Mouse (Mus musculus) MEL (cell line): Measurements from ENCODE around the gene Tsacc. TPM values are rescaled to one million over a fixed set of nuclear protein-coding genes. Genes with fewer than 3 reads are reported as not detected.

ENCODE experiments used
- DNase-seq: peaks from one replicate; pipeline ENCODE4 v3.0.0; 2011; ENCODE audit warnings: low read depth, low spot score
- H3K27ac ChIP-seq: 2 replicates; pipeline ENCODE4 v1.5.1; 2012; ENCODE audit warnings: low read depth, mild to moderate bottlenecking, control low read depth, low read length, moderate library complexity; ENCODE audit not compliant: control insufficient read depth
- H3K27me3 ChIP-seq, 2 experiments: fragments of 150-350 bp in 1 of 2; sonication (generic) in 1 of 2; 2 replicates each; pipeline ENCODE4 v1.6.1; 2012; ENCODE audit warnings: low read length in 2 of 2, mild to moderate bottlenecking in 2 of 2, improper control_type of control experiment in 1 of 2, moderate library complexity in 1 of 2; ENCODE audit not compliant: insufficient read depth in 2 of 2, control insufficient read depth in 1 of 2
- H3K36me3 ChIP-seq, 2 experiments: 2 replicates each; pipeline ENCODE4 v1.6.1; 2012 to 2014; ENCODE audit warnings: low read length in 2 of 2, improper control_type of control experiment in 1 of 2, inconsistent platforms in 1 of 2, mild to moderate bottlenecking in 1 of 2; ENCODE audit not compliant: insufficient read depth in 2 of 2, control insufficient read depth in 1 of 2
- H3K4me1 ChIP-seq, 2 experiments: fragments of 150-350 bp in 1 of 2; sonication (generic) in 1 of 2; 2 replicates each; pipeline ENCODE4 v1.6.1; 2012; ENCODE audit warnings: low read length in 2 of 2, improper control_type of control experiment in 1 of 2, mild to moderate bottlenecking in 1 of 2; ENCODE audit not compliant: insufficient read depth in 2 of 2, control insufficient read depth in 1 of 2
- H3K4me3 ChIP-seq, 2 experiments: fragments of 150-350 bp in 1 of 2; sonication (generic) in 1 of 2; 2 replicates each; pipeline ENCODE4 v1.5.1; 2012; ENCODE audit warnings: low read depth in 2 of 2, low read length in 2 of 2, mild to moderate bottlenecking in 2 of 2, moderate library complexity in 2 of 2, control low read depth in 1 of 2, improper control_type of control experiment in 1 of 2; ENCODE audit not compliant: control insufficient read depth in 1 of 2, insufficient read depth in 1 of 2
- H3K79me2 ChIP-seq: 2 replicates; pipeline ENCODE4 v1.6.1; 2012; ENCODE audit warnings: mild to moderate bottlenecking, low read length, moderate library complexity; ENCODE audit not compliant: control insufficient read depth, poor library complexity, insufficient read depth
- H3K9ac ChIP-seq: 2 replicates; pipeline ENCODE4 v1.6.1; 2012; ENCODE audit warnings: low read depth, mild to moderate bottlenecking, control low read depth, low read length, moderate library complexity; ENCODE audit not compliant: control insufficient read depth, poor library complexity, severe bottlenecking
- H3K9me3 ChIP-seq: fragments of 150-350 bp; sonication (generic); replicated peaks from 2 replicates; pipeline ENCODE4 v1.6.1; 2012; ENCODE audit warnings: mild to moderate bottlenecking, low read length, improper control_type of control experiment, moderate library complexity; ENCODE audit not compliant: insufficient read depth
- BHLHE40 ChIP-seq: IDR thresholded peaks from 2 replicates; pipeline ENCODE4 v1.6.1; 2012; ENCODE audit warnings: low read depth, mild to moderate bottlenecking, inconsistent platforms, low read length, improper control_type of control experiment, borderline replicate concordance
- CHD1 ChIP-seq: IDR thresholded peaks from 2 replicates; pipeline ENCODE4 v1.6.1; 2012; ENCODE audit warnings: low read depth, mild to moderate bottlenecking, inconsistent platforms, low read length, improper control_type of control experiment
- CHD2 ChIP-seq: IDR thresholded peaks from 2 replicates; pipeline ENCODE4 v1.6.1; 2011; ENCODE audit warnings: low read length, improper control_type of control experiment
- CTCF ChIP-seq, 3 experiments: IDR thresholded peaks in 2 of 3; conservative IDR thresholded peaks in 1 of 3; 2 replicates each; pipeline ENCODE4 v1.5.1; 2011 to 2012; ENCODE audit warnings: low read length in 3 of 3, low read depth in 2 of 3, mild to moderate bottlenecking in 2 of 3, improper control_type of control experiment in 1 of 3, inconsistent platforms in 1 of 3, mixed read lengths in 1 of 3, moderate library complexity in 1 of 3; ENCODE audit not compliant: control insufficient read depth in 1 of 3, insufficient read depth in 1 of 3, poor library complexity in 1 of 3, severe bottlenecking in 1 of 3
- ELF1 ChIP-seq: IDR thresholded peaks from 2 replicates; pipeline ENCODE4 v1.6.1; 2014; ENCODE audit warnings: low read depth, mild to moderate bottlenecking, inconsistent platforms, low read length, improper control_type of control experiment, moderate library complexity
- ETS1 ChIP-seq: IDR thresholded peaks from 2 replicates; pipeline ENCODE4 v1.6.1; 2012; ENCODE audit warnings: low read depth, mild to moderate bottlenecking, inconsistent platforms, low read length, improper control_type of control experiment, moderate library complexity
- GABPA ChIP-seq: IDR thresholded peaks from 2 replicates; pipeline ENCODE4 v1.6.1; 2012; ENCODE audit warnings: low read depth, mild to moderate bottlenecking, inconsistent platforms, low read length, improper control_type of control experiment, moderate library complexity
- GATA1 ChIP-seq: IDR thresholded peaks from 2 replicates; pipeline ENCODE4 v1.6.1; 2011; ENCODE audit warnings: low read depth, low read length, improper control_type of control experiment
- HCFC1 ChIP-seq: IDR thresholded peaks from 2 replicates; pipeline ENCODE4 v1.6.1; 2012; ENCODE audit warnings: low read depth, mild to moderate bottlenecking, inconsistent platforms, low read length, improper control_type of control experiment, moderate library complexity
- JUND ChIP-seq: IDR thresholded peaks from 2 replicates; pipeline ENCODE4 v1.6.1; 2011; ENCODE audit warnings: low read depth, mild to moderate bottlenecking, improper control_type of control experiment, low read length
- KAT2A ChIP-seq: conservative IDR thresholded peaks from 2 replicates; pipeline ENCODE4 v1.6.1; 2012; ENCODE audit warnings: low read depth, low read length, improper control_type of control experiment, inconsistent platforms
- MAFK ChIP-seq: IDR thresholded peaks from 2 replicates; pipeline ENCODE4 v1.6.1; 2011; ENCODE audit warnings: low read depth, mild to moderate bottlenecking, low read length, improper control_type of control experiment, borderline replicate concordance
- MAX ChIP-seq: IDR thresholded peaks from 2 replicates; pipeline ENCODE4 v1.6.1; 2011; ENCODE audit warnings: low read length, improper control_type of control experiment
- MAZ ChIP-seq: IDR thresholded peaks from 2 replicates; pipeline ENCODE4 v1.6.1; 2012; ENCODE audit warnings: low read depth, mild to moderate bottlenecking, inconsistent platforms, low read length, improper control_type of control experiment
- MEF2A ChIP-seq: IDR thresholded peaks from 2 replicates; pipeline ENCODE4 v1.6.1; 2014; ENCODE audit warnings: low read depth, mild to moderate bottlenecking, inconsistent platforms, low read length, improper control_type of control experiment; ENCODE audit not compliant: poor library complexity, insufficient replicate concordance, severe bottlenecking; ENCODE audit errors: extremely low read depth
- MXI1 ChIP-seq: IDR thresholded peaks from 2 replicates; pipeline ENCODE4 v1.6.1; 2011; ENCODE audit warnings: mild to moderate bottlenecking, low read depth, low read length, improper control_type of control experiment
- MYB ChIP-seq: IDR thresholded peaks from 2 replicates; pipeline ENCODE4 v1.6.1; 2011; ENCODE audit warnings: mild to moderate bottlenecking, low read depth, low read length, improper control_type of control experiment
- MYC ChIP-seq: IDR thresholded peaks from 2 replicates; pipeline ENCODE4 v1.6.1; 2011; ENCODE audit warnings: low read depth, mild to moderate bottlenecking, low read length, improper control_type of control experiment, moderate library complexity
- NELFE ChIP-seq: IDR thresholded peaks from 2 replicates; pipeline ENCODE4 v1.6.1; 2011; ENCODE audit warnings: low read depth, low read length, improper control_type of control experiment
- NRF1 ChIP-seq: IDR thresholded peaks from 2 replicates; pipeline ENCODE4 v1.6.1; 2014; ENCODE audit warnings: low read depth, mild to moderate bottlenecking, inconsistent platforms, low read length, improper control_type of control experiment, moderate library complexity; ENCODE audit not compliant: poor library complexity, insufficient read depth, severe bottlenecking
- POLR2A ChIP-seq, 2 experiments: IDR thresholded peaks; 2 replicates each; pipeline ENCODE4 v1.6.1; 2011 to 2012; ENCODE audit warnings: low read length in 2 of 2, mild to moderate bottlenecking in 2 of 2, control low read depth in 1 of 2, improper control_type of control experiment in 1 of 2, low read depth in 1 of 2, moderate library complexity in 1 of 2; ENCODE audit not compliant: control insufficient read depth in 1 of 2, insufficient read depth in 1 of 2, poor library complexity in 1 of 2
- POLR2AphosphoS2 ChIP-seq: IDR thresholded peaks from 2 replicates; pipeline ENCODE4 v1.6.1; 2011; ENCODE audit warnings: low read length, improper control_type of control experiment
- POLR2AphosphoS5 ChIP-seq: IDR thresholded peaks from 2 replicates; pipeline ENCODE4 v1.6.1; 2012; ENCODE audit warnings: low read depth, borderline replicate concordance, mild to moderate bottlenecking, inconsistent platforms, low read length, moderate library complexity, mixed read lengths
- RAD21 ChIP-seq: IDR thresholded peaks from 2 replicates; pipeline ENCODE4 v1.6.1; 2011; ENCODE audit warnings: mild to moderate bottlenecking, low read depth, low read length, improper control_type of control experiment
- RCOR1 ChIP-seq: IDR thresholded peaks from 2 replicates; pipeline ENCODE4 v1.6.1; 2012; ENCODE audit warnings: low read depth, mild to moderate bottlenecking, inconsistent platforms, low read length, improper control_type of control experiment
- SIN3A ChIP-seq: IDR thresholded peaks from 2 replicates; pipeline ENCODE4 v1.6.1; 2012; ENCODE audit warnings: low read length, improper control_type of control experiment, inconsistent platforms
- SMC3 ChIP-seq: IDR thresholded peaks from 2 replicates; pipeline ENCODE4 v1.6.1; 2011; ENCODE audit warnings: low read depth, low read length, improper control_type of control experiment
- TAL1 ChIP-seq: IDR thresholded peaks from 2 replicates; pipeline ENCODE4 v1.6.1; 2012; ENCODE audit warnings: mild to moderate bottlenecking, inconsistent platforms, low read length, moderate library complexity, mixed read lengths
- TBP ChIP-seq: IDR thresholded peaks from 2 replicates; pipeline ENCODE4 v1.8.0; 2011; ENCODE audit warnings: low read depth, low read length, improper control_type of control experiment
- TCF12 ChIP-seq: IDR thresholded peaks from 2 replicates; pipeline ENCODE4 v1.6.1; 2014; ENCODE audit warnings: low read depth, mild to moderate bottlenecking, inconsistent platforms, low read length, improper control_type of control experiment, moderate library complexity
- UBTF ChIP-seq: IDR thresholded peaks from 2 replicates; pipeline ENCODE4 v1.6.1; 2012; ENCODE audit warnings: low read depth, mild to moderate bottlenecking, inconsistent platforms, low read length, improper control_type of control experiment, moderate library complexity, borderline replicate concordance; ENCODE audit not compliant: insufficient read depth
- USF1 ChIP-seq: IDR thresholded peaks from 2 replicates; pipeline ENCODE4 v1.6.1; 2014; ENCODE audit warnings: low read depth, mild to moderate bottlenecking, inconsistent platforms, low read length, improper control_type of control experiment, moderate library complexity
- USF2 ChIP-seq, 2 experiments: IDR thresholded peaks; 2 replicates each; pipeline ENCODE4 v1.6.1; 2011 to 2012; ENCODE audit warnings: improper control_type of control experiment in 2 of 2, low read length in 2 of 2, borderline replicate concordance in 1 of 2, inconsistent platforms in 1 of 2, low read depth in 1 of 2, mild to moderate bottlenecking in 1 of 2; ENCODE audit not compliant: insufficient read depth in 1 of 2
- ZC3H11A ChIP-seq: IDR thresholded peaks from 2 replicates; pipeline ENCODE4 v1.6.1; 2012; ENCODE audit warnings: low read depth, mild to moderate bottlenecking, inconsistent platforms, low read length, improper control_type of control experiment
- ZKSCAN1 ChIP-seq: IDR thresholded peaks from 2 replicates; pipeline ENCODE4 v1.6.1; 2012; ENCODE audit warnings: low read depth, mild to moderate bottlenecking, inconsistent platforms, low read length, improper control_type of control experiment, moderate library complexity
- ZMIZ1 ChIP-seq: IDR thresholded peaks from 2 replicates; pipeline ENCODE4 v1.6.1; 2012; ENCODE audit warnings: low read depth, mild to moderate bottlenecking, inconsistent platforms, low read length, improper control_type of control experiment, moderate library complexity
- ZNF384 ChIP-seq: IDR thresholded peaks from 2 replicates; pipeline ENCODE4 v1.6.1; 2012; ENCODE audit warnings: low read depth, mild to moderate bottlenecking, inconsistent platforms, low read length, improper control_type of control experiment
- polyA plus RNA-seq, 2 experiments: library from polyadenylated mRNA; stranded (reverse) in 1 of 2; unstranded in 1 of 2; fragments of >175 nt in 1 of 2; fragments of >200 nt in 1 of 2; gene quantifications; 2 replicates each; pipeline versions ENCODE4 v1.2.1 to v1.2.4; 2012; ENCODE audit warnings: low replicate concordance in 2 of 2, low read depth in 1 of 2; ENCODE audit not compliant: insufficient read length in 2 of 2, insufficient read depth in 1 of 2, missing spikeins in 1 of 2
- total RNA-seq: library from RNA; depleted of rRNA; stranded (reverse); fragments of 300-350 nt; gene quantifications from 2 replicates; pipeline ENCODE4 v1.2.3, GENCODE M21; 2012

The Tsacc gene
- total and polyA plus RNA-seq, 3 experiments = 34.1 to 41.1 TPM; not detected in 1

- Histone ChIP-seq H3K4me3 (peak within 1 kb of the TSS; percentile 98 to 99), H3K27ac (peak within 1 kb of the TSS; percentile 47), H3K4me1 (peaks cover 0 to 13% of the 10 kb centered on the region in 2 experiments; a peak in 3 of 4 replicates), H3K9me3 (no peaks in the 10 kb centered on the region), H3K79me2 (peaks cover 12% of the 10 kb centered on the region), H3K9ac (peak within 1 kb of the TSS; percentile 92), H3K27me3 (no peaks in the 10 kb centered on the region), H3K36me3 (peaks cover 2 to 15% of the 10 kb centered on the region in 2 experiments)
- peak; percentile 89 for DNase-seq
- TF ChIP-seq POLR2AphosphoS5 (no peak), ZKSCAN1 (no peak), MXI1 (peak; percentile 64; the same call in 1 of the 2 replicates), BHLHE40 (0 out of 2 replicates have a peak, but pooled peaks have one; percentile 65), CHD2 (no peak), MYB (no peak), GATA1 (no peak), CTCF (IDR thresholded peaks at IDR 0.05 in 2 of 3, conservative IDR thresholded peaks at IDR 0.05 in 1 of 3; ENCODE audit: control insufficient read depth in 1 of 3, insufficient read depth in 1 of 3, low read depth in 2 of 3, low read length in 3 of 3, poor library complexity in 1 of 3, severe bottlenecking in 1 of 3) (no peak), ETS1 (0 out of 2 replicates have a peak, but pooled peaks have one; percentile 58), MAFK (no peak), TAL1 (no peak), NRF1 (no peak), TBP (peak; percentile 68; the same call in 1 of the 2 replicates), POLR2AphosphoS2 (peak; percentile 88), NELFE (peak; percentile 85), GABPA (no peak), TCF12 (0 out of 2 replicates have a peak, but pooled peaks have one; percentile 20), USF1 (peak; percentile 98), ZC3H11A (no peak), USF2 (IDR thresholded peaks at IDR 0.05; ENCODE audit: borderline replicate concordance in 1 of 2, insufficient read depth in 1 of 2, low read depth in 1 of 2, low read length in 2 of 2) (peak; percentile 46 to 93; a peak in 3 of 4 replicates), CHD1 (no peak), ZMIZ1 (peak; percentile 77; the same call in 1 of the 2 replicates), MYC (no peak), ZNF384 (no peak), UBTF (no peak), ELF1 (peak; percentile 72), HCFC1 (peak; percentile 85), RAD21 (no peak), KAT2A (no peak), MEF2A (no peak), MAZ (no peak), POLR2A (IDR thresholded peaks at IDR 0.05; ENCODE audit: control insufficient read depth in 1 of 2, insufficient read depth in 1 of 2, low read depth in 1 of 2, low read length in 2 of 2, poor library complexity in 1 of 2) (peak; percentile 67 to 92), RCOR1 (0 out of 2 replicates have a peak, but pooled peaks have one; percentile 30), SIN3A (peak; percentile 99), SMC3 (no peak), JUND (no peak), MAX (peak; percentile 64; the same call in 1 of the 2 replicates)
These were observed 28.2 kb upstream of the Tsacc start, which contains the start of gene Glmp for GRCm38 (mm10) chr3:88324951-88325405. Gene Glmp (plus strand): TSS chr3:88325023.
